Mouse (Mus musculus) neural tube, embryonic 11.5 days (tissue): ENCODE measurements at regions not wholly inside any gene's neighbourhood (a gene's known extent, or its start where the extent isn't known, plus 50 kb on each side); places are given as distances from the start of the nearest gene placed in this dataset.

Source experiments
- ATAC-seq: fragments of 200-750 bp; cut with Nextera tagmentation; 2 replicates; pipeline ENCODE4 v1.8.0; 2017; ENCODE audit warnings: moderate number of reproducible peaks, mild to moderate bottlenecking, moderate TSS enrichment, moderate library complexity; ENCODE audit not compliant: insufficient read depth, low FRiP score, low TSS enrichment
- DNase-seq: peaks from one replicate; pipeline ENCODE4 v3.0.0-alpha.2; 2015; ENCODE audit warnings: low spot score
- H3K27ac ChIP-seq: fragments of 300-500 bp; sonication (generic); 2 replicates; pipeline ENCODE4 v1.5.1; 2014; ENCODE audit warnings: low read depth, mild to moderate bottlenecking, low read length
- H3K27me3 ChIP-seq: fragments of 300-500 bp; sonication (generic); 2 replicates; pipeline ENCODE4 v1.6.1; 2014; ENCODE audit warnings: mild to moderate bottlenecking, low read length, mixed read lengths; ENCODE audit not compliant: control insufficient read depth, insufficient read depth
- H3K36me3 ChIP-seq: fragments of 300-500 bp; sonication (generic); 2 replicates; pipeline ENCODE4 v1.6.1; 2014; ENCODE audit warnings: mild to moderate bottlenecking, low read length, moderate library complexity, mixed read lengths; ENCODE audit not compliant: control insufficient read depth, insufficient read depth
- H3K4me1 ChIP-seq: fragments of 300-500 bp; sonication (generic); 2 replicates; pipeline ENCODE4 v1.6.1; 2014; ENCODE audit warnings: low read length, mixed read lengths; ENCODE audit not compliant: control insufficient read depth, insufficient read depth
- H3K4me2 ChIP-seq: fragments of 300-500 bp; sonication (generic); 2 replicates; pipeline ENCODE4 v1.6.1; 2014; ENCODE audit warnings: low read depth, mild to moderate bottlenecking, moderate library complexity
- H3K4me3 ChIP-seq: fragments of 300-500 bp; sonication (generic); 2 replicates; pipeline ENCODE4 v1.5.1; 2014; ENCODE audit warnings: low read depth, low read length
- H3K9ac ChIP-seq: fragments of 300-500 bp; sonication (generic); 2 replicates; pipeline ENCODE4 v1.6.1; 2014; ENCODE audit warnings: mild to moderate bottlenecking, low read length
- H3K9me3 ChIP-seq: fragments of 300-500 bp; sonication (generic); 2 replicates; pipeline ENCODE4 v1.6.1; 2016; ENCODE audit warnings: low read length; ENCODE audit not compliant: control insufficient read depth
- WGBS: fragments of 180-500 bp; shearing (Covaris S2); extraction: QIAGEN DNeasy Blood & Tissue Kit; methylation state at CpG from one replicate; pipeline ENCODE4 v1.1.7; 2014; 5-methylcytosine and 5-hydroxymethylcytosine counted together

DNA sequence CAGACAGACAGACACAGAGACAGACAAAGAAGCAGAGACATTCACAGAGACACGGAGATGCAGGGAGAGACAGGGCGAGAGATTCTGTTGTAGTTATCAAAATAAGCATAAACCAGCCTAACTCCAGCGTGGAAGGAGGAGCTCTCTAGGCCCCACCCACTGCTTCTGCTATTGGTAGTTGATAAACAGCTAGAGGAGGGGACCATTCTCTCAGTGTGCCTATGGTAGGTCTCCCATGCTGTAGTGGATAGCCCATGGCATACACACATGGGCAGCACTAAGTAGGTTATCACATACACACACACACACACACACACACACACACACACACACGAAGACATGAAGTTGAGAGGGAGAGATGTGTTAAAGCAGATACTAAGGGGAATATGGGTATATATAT, 115.7 kb upstream of the Man2a1 start:
- Histone ChIP-seq H3K4me1 (no peaks in the 10 kb centered on the region), H3K9ac (no peak overlapping the region), H3K4me2 (no peak overlapping the region), H3K4me3 (no peak overlapping the region), H3K27me3 (no peaks in the 10 kb centered on the region), H3K9me3 (no peaks in the 10 kb centered on the region), H3K27ac (no peak overlapping the region), H3K36me3 (no peaks in the 10 kb centered on the region)
- no peak for ATAC-seq
- DNase-seq = no peak
- WGBS = 88% methylated on average over 4 of the region's 4 CpGs

DNA sequence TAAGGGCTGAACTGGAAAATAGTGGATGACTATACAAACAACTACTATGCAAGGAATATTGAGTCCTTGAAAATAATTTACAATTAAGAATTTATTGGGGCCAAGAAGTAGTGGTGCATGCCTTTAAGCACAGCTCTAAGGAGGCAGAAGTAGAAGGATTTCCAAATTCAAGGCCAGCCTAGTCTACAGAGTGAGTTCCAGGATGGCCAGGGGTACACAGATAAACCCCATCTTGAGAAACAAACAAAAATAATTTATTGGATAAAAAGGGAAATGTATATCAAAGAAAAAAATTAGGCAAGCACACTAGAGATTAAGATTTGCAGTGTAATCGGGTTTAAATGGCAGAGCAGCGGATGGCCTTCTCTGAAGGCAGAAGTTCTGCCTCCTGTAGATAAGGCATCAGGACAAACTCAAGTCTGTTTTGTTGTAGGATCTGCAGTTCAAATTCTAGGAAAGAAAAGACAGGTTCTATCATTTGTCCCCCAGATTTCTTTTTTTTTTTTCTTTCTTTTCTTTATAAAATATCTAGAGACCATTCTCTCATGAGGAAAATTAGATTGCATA, 110.7 kb upstream of the Man2a1 start:
- Histone ChIP-seq H3K4me2 (no peak overlapping the region), H3K27ac (no peak overlapping the region), H3K4me3 (no peak overlapping the region), H3K9me3 (no peaks in the 10 kb centered on the region), H3K27me3 (no peaks in the 10 kb centered on the region), H3K4me1 (no peaks in the 10 kb centered on the region), H3K9ac (no peak overlapping the region), H3K36me3 (no peaks in the 10 kb centered on the region)
- WGBS = 96% methylated on average over 2 of the region's 2 CpGs
- DNase-seq = no peak
- no peak for ATAC-seq

DNA sequence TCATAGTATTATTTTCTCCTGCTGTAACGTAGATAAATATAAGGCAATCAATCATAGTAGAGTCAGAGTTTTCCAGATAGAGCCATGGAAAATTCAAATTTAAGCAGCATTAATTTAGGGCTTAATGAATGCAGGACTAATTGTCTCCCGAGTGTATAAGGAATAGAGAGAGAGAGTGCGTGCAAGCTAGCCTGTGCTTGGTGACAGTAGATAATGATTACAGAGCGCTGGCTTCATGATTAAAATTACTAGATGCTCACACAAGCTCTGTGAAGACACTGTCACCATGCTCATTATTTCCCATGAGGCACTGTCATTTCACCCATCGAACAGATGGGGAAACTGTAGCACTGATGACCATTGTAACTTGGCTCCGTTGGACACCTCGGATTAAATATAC, 109.9 kb upstream of the Man2a1 start:
- no peaks in the 10 kb centered on the region for H3K4me1 ChIP-seq

GRCm38 (mm10) chr17:64491922-64492353, 108.6 kb upstream of the Man2a1 start:
- no peak for ATAC-seq
- no peak overlapping the region for H3K4me2 ChIP-seq
- no peak overlapping the region for H3K9ac ChIP-seq
- H3K4me3 ChIP-seq = no peak overlapping the region
- H3K27ac ChIP-seq = no peak overlapping the region
- no peaks in the 10 kb centered on the region for H3K27me3 ChIP-seq
- H3K9me3 ChIP-seq = no peaks in the 10 kb centered on the region
- H3K4me1 ChIP-seq = no peaks in the 10 kb centered on the region
- 65% methylated on average over 7 of the region's 10 CpGs for WGBS
- no peak for DNase-seq
- no peaks in the 10 kb centered on the region for H3K36me3 ChIP-seq

More for the DNA sequence above, 109.9 kb upstream of the Man2a1 start:
- H3K27ac ChIP-seq = no peak overlapping the region
- no peaks in the 10 kb centered on the region for H3K27me3 ChIP-seq
- DNase-seq (no peak), ATAC-seq (no peak)
- 85% methylated on average over 7 of the region's 7 CpGs for WGBS
- no peak overlapping the region for H3K4me2 ChIP-seq
- H3K4me3 ChIP-seq = no peak overlapping the region
- H3K36me3 ChIP-seq = no peaks in the 10 kb centered on the region
- H3K9me3 ChIP-seq = no peaks in the 10 kb centered on the region
- no peak overlapping the region for H3K9ac ChIP-seq

- ATAC-seq (no peak), DNase-seq (peak; percentile 19)
- Histone ChIP-seq H3K9ac (no peak overlapping the region), H3K4me3 (no peak overlapping the region), H3K4me1 (no peaks in the 10 kb centered on the region), H3K4me2 (no peak overlapping the region), H3K27ac (no peak overlapping the region), H3K36me3 (no peaks in the 10 kb centered on the region), H3K27me3 (no peaks in the 10 kb centered on the region), H3K9me3 (no peaks in the 10 kb centered on the region)
- 52% methylated on average over 7 of the region's 9 CpGs for WGBS
Measured at GRCm38 (mm10) chr17:64492614-64493269, 107.8 kb upstream of the Man2a1 start.

GRCm38 (mm10) chr17:64499281-64499997, 101.1 kb upstream of the Man2a1 start:
- Histone ChIP-seq H3K27ac (no peak overlapping the region), H3K9ac (no peak overlapping the region), H3K9me3 (no peaks in the 10 kb centered on the region), H3K36me3 (no peaks in the 10 kb centered on the region), H3K27me3 (no peaks in the 10 kb centered on the region), H3K4me1 (no peaks in the 10 kb centered on the region), H3K4me3 (no peak overlapping the region), H3K4me2 (no peak overlapping the region)
- peak; percentile 38 for DNase-seq
- ATAC-seq = no peak
- WGBS = 63% methylated on average over 15 of the region's 15 CpGs

GRCm38 (mm10) chr17:64502376-64502775, 98.2 kb upstream of the Man2a1 start:
- Histone ChIP-seq H3K4me3 (no peak overlapping the region), H3K9ac (no peak overlapping the region), H3K27ac (no peak overlapping the region), H3K27me3 (no peaks in the 10 kb centered on the region), H3K36me3 (no peaks in the 10 kb centered on the region), H3K4me1 (no peaks in the 10 kb centered on the region), H3K9me3 (no peaks in the 10 kb centered on the region), H3K4me2 (no peak overlapping the region)
- no peak for DNase-seq
- no peak for ATAC-seq
- whole genome bisulfite sequencing = 90% methylated on average over 2 of the region's 2 CpGs

DNA sequence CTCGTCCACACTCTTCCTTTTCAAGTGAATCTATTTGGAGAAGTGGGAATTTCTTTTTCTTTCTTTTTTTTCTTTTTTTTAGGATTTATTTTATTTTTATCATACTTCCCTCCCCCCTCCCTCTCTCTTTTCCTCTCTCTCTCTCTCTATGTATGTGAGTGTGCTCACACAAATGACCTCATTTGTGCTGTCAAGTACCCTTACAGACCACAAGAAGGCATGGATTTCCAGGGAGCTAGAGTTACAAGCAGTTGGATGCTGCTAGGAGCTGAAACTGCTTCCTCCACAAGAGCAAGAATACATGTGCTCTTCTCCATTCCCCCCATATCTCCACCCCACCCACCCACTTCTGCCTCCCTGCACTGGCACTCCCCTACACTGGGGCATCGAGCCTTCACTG, 94.6 kb upstream of the Man2a1 start:
- WGBS = 94% methylated on average over 2 of the region's 2 CpGs
- Histone ChIP-seq H3K4me1 (no peaks in the 10 kb centered on the region), H3K9me3 (no peaks in the 10 kb centered on the region), H3K27me3 (no peaks in the 10 kb centered on the region), H3K4me2 (no peak overlapping the region), H3K9ac (no peak overlapping the region), H3K36me3 (no peaks in the 10 kb centered on the region), H3K27ac (no peak overlapping the region), H3K4me3 (no peak overlapping the region)
- ATAC-seq (no peak), DNase-seq (no peak)
